Mouse (Mus musculus) thymus, postnatal 14 days (tissue): ENCODE data around the gene Hectd4.
"Not testable (repeated sequence)": the region's sequence is repeated elsewhere in the genome, so short reads cannot be mapped to it uniquely, and the experiment has no call there.

Experiments
- DNase-seq: peaks from one replicate; pipeline ENCODE4 v3.0.0; 2021

The Hectd4 gene

GRCm38 (mm10) chr5:121292309-121293165 is 72.5 kb downstream of the Hectd4 start:
- no peak for DNase-seq

- no peak for DNase-seq
These were observed 85.0 kb downstream of the Hectd4 start for GRCm38 (mm10) chr5:121305009-121305408.

- no peak for DNase-seq
These were observed 87.6 kb downstream of the Hectd4 start for GRCm38 (mm10) chr5:121307620-121308019.

- DNase-seq = no peak
These were observed 91.6 kb downstream of the Hectd4 start for GRCm38 (mm10) chr5:121311576-121311975.

- no peak for DNase-seq
These were observed 93.9 kb downstream of the Hectd4 start for GRCm38 (mm10) chr5:121313764-121314474.

- no peak for DNase-seq
These were observed 106.2 kb downstream of the Hectd4 start for GRCm38 (mm10) chr5:121326079-121326805.

- DNase-seq = no peak
These were observed 109.5 kb downstream of the Hectd4 start for GRCm38 (mm10) chr5:121329333-121330058.

GRCm38 (mm10) chr5:121330154-121330816 is 110.3 kb downstream of the Hectd4 start:
- DNase-seq = not testable (repeated sequence)

GRCm38 (mm10) chr5:121331731-121332130 is 111.7 kb downstream of the Hectd4 start:
- no peak for DNase-seq

GRCm38 (mm10) chr5:121333976-121334375 is 114.0 kb downstream of the Hectd4 start:
- no peak for DNase-seq

- DNase-seq = no peak
These were observed 114.4 kb downstream of the Hectd4 start for GRCm38 (mm10) chr5:121334454-121334853.

GRCm38 (mm10) chr5:121335426-121335825 is 115.4 kb downstream of the Hectd4 start:
- no peak for DNase-seq

- DNase-seq = no peak
These were observed 116.0 kb downstream of the Hectd4 start for GRCm38 (mm10) chr5:121336009-121336408.

- DNase-seq = no peak
These were observed 116.8 kb downstream of the Hectd4 start for GRCm38 (mm10) chr5:121336776-121337175.

GRCm38 (mm10) chr5:121339507-121340230 is 119.7 kb downstream of the Hectd4 start:
- no peak for DNase-seq

GRCm38 (mm10) chr5:121340965-121341473 is 121.0 kb downstream of the Hectd4 start:
- DNase-seq = peak; percentile 26

GRCm38 (mm10) chr5:121342490-121342889 is 122.5 kb downstream of the Hectd4 start:
- DNase-seq = no peak

- no peak for DNase-seq
These were observed 124.0 kb downstream of the Hectd4 start for GRCm38 (mm10) chr5:121343997-121344396.

- no peak for DNase-seq
These were observed 139.2 kb downstream of the Hectd4 start for GRCm38 (mm10) chr5:121359229-121359628.

- no peak for DNase-seq
These were observed 141.7 kb downstream of the Hectd4 start for GRCm38 (mm10) chr5:121361696-121362095.

- DNase-seq = no peak
These were observed 143.4 kb downstream of the Hectd4 start for GRCm38 (mm10) chr5:121363441-121363840.
